In genomic region chr16:81200201-81201071, GRCm38 (mm10) we compare ENCODE assay signal across 9 mouse cellular contexts. TPM values are rescaled to one million over a fixed set of nuclear protein-coding genes. Genes with fewer than 3 reads are reported as not detected.
DNase-seq lines count a peak whose midpoint lies in the region; ATAC-seq and TF ChIP-seq lines count a peak whose summit lies in the region.
"Had no signal": no experiment of that assay in that cellular context is flagged by ENCODE, and none has a peak within 500 bp of the region (broad histone marks: within the 10 kb centered on the region; RNA-seq: fewer than 3 reads in every experiment).

TSS of gene Ncam2 (plus strand) at chr16:81200697.

- WGBS in forebrain, embryonic 11.5 days, result under 1% methylated on average over 60 of the region's 70 CpGs
- WGBS in heart, embryonic 16.5 days, result under 1% methylated on average over 60 of the region's 70 CpGs
- under 1% methylated on average over 54 of the region's 70 CpGs for WGBS in liver, embryonic 12.5 days (ENCODE audit: insufficient replicate concordance)
- WGBS in thymus, adult 2 months, result 1% methylated on average over 63 of the region's 70 CpGs

- peaks cover 2% of the 10 kb centered on the region; the same call in 1 of the 2 replicates for H3K4me1 ChIP-seq in forebrain, embryonic 11.5 days (replicated peaks; ENCODE audit: control insufficient read depth, insufficient read depth, low read length)
- peaks cover 4% of the 10 kb centered on the region; the same call in 1 of the 2 replicates for H3K4me1 ChIP-seq in heart, embryonic 16.5 days (ENCODE audit: control insufficient read depth, insufficient read depth, low read length)
- peaks cover 4% of the 10 kb centered on the region; the same call in 1 of the 2 replicates for H3K4me1 ChIP-seq in liver, embryonic 12.5 days
- no peaks in the 10 kb centered on the region; the same call in 1 of the 2 replicates for H3K4me1 ChIP-seq in thymus, adult 2 months (replicated peaks; ENCODE audit: control insufficient read depth, insufficient read depth, low read length)

- peak within 1 kb of the TSS; percentile 61 for H3K9ac ChIP-seq in forebrain, embryonic 11.5 days (ENCODE audit: low read length)
- H3K9ac ChIP-seq in heart, embryonic 16.5 days (ENCODE audit: low read length), result peak within 1 kb of the TSS; percentile 78
- H3K9ac ChIP-seq in liver, embryonic 12.5 days, result no peak within 1 kb of the TSS

- H3K27me3 ChIP-seq in forebrain, embryonic 11.5 days (ENCODE audit: control insufficient read depth, insufficient read depth, low read length), result no peaks in the 10 kb centered on the region; the same call in 1 of the 2 replicates
- H3K27me3 ChIP-seq in heart, embryonic 16.5 days (ENCODE audit: control insufficient read depth, insufficient read depth, low read length), result no peaks in the 10 kb centered on the region
- H3K27me3 ChIP-seq in liver, embryonic 12.5 days (replicated peaks), result peaks cover 17% of the 10 kb centered on the region
- peaks cover 2% of the 10 kb centered on the region for H3K27me3 ChIP-seq in thymus, adult 2 months (ENCODE audit: control insufficient read depth, insufficient read depth, low read length)
- H3K27me3 ChIP-seq: CH12.LX had no signal

- H3K27ac ChIP-seq in forebrain, embryonic 11.5 days (ENCODE audit: low read depth, low read length), result 0 out of 2 replicates have a peak within 1 kb of the TSS, but pooled peaks have one; percentile 18
- no peak within 1 kb of the TSS for H3K27ac ChIP-seq in heart, embryonic 16.5 days (ENCODE audit: low read length)
- no peak within 1 kb of the TSS for H3K27ac ChIP-seq in liver, embryonic 12.5 days
- H3K27ac ChIP-seq in thymus, adult 2 months (ENCODE audit: control insufficient read depth, insufficient read depth, low read length), result no peak within 1 kb of the TSS

- peak within 1 kb of the TSS; percentile 50 for H3K4me3 ChIP-seq in forebrain, embryonic 11.5 days (ENCODE audit: low read depth, low read length)
- H3K4me3 ChIP-seq in heart, embryonic 16.5 days (ENCODE audit: low read length), result peak within 1 kb of the TSS; percentile 70
- H3K4me3 ChIP-seq in liver, embryonic 12.5 days, result peak within 1 kb of the TSS; percentile 53
- H3K4me3 ChIP-seq in thymus, adult 2 months (ENCODE audit: control insufficient read depth, insufficient read depth, low read length), result peak within 1 kb of the TSS; percentile 28; the same call in 1 of the 2 replicates

- ATAC-seq in forebrain, embryonic 11.5 days (replicated peaks; ENCODE audit: low FRiP score), result peak; percentile 87
- ATAC-seq in heart, embryonic 16.5 days (replicated peaks; ENCODE audit: extremely low read depth, insufficient read depth, low FRiP score), result peak; percentile 74
- ATAC-seq in liver, embryonic 12.5 days, result peak; percentile 72

- TF ChIP-seq POLR2A in thymus, adult 2 months (IDR thresholded peaks at IDR 0.05; ENCODE audit: control insufficient read depth, extremely low read depth, insufficient read depth, low read length, poor library complexity), result no peak

- H3K36me3 ChIP-seq in forebrain, embryonic 11.5 days (ENCODE audit: control insufficient read depth, insufficient read depth, low read length), result no peaks in the 10 kb centered on the region
- no peaks in the 10 kb centered on the region for H3K36me3 ChIP-seq in heart, embryonic 16.5 days (ENCODE audit: control insufficient read depth, insufficient read depth)
- H3K36me3 ChIP-seq in liver, embryonic 12.5 days, result no peaks in the 10 kb centered on the region
- no peaks in the 10 kb centered on the region for H3K36me3 ChIP-seq in thymus, adult 2 months (ENCODE audit: control insufficient read depth, insufficient read depth, low read length)

- peak within 1 kb of the TSS; percentile 74 for H3K4me2 ChIP-seq in forebrain, embryonic 11.5 days (ENCODE audit: low read depth, low read length, severe bottlenecking)
- peak within 1 kb of the TSS; percentile 99 for H3K4me2 ChIP-seq in heart, embryonic 16.5 days (ENCODE audit: low read depth, low read length)
- peak within 1 kb of the TSS; percentile 72 for H3K4me2 ChIP-seq in liver, embryonic 12.5 days

- no peak for TF ChIP-seq CTCF in thymus, adult 2 months (IDR thresholded peaks at IDR 0.05; ENCODE audit: borderline replicate concordance, control insufficient read depth, extremely low read depth, insufficient read depth, low read length, poor library complexity)

- peak; percentile 3 to 46 for DNase-seq in urinary bladder, adult 18-20 months (ENCODE audit: low spot score in 2 of 2)
- DNase-seq in urinary bladder, postnatal 10 days (ENCODE audit: low spot score), result no peak
- DNase-seq in forebrain, embryonic 11.5 days (ENCODE audit: low spot score), result peak; percentile 87
- DNase-seq in kidney, postnatal 10 days, result peak; percentile 75
- DNase-seq in naive thymus-derived CD4-positive, alpha-beta T cell, adult 2 months (ENCODE audit: low read depth), result peak; percentile 1
- DNase-seq in thymus, adult 2 months, result peak; percentile 12

- no peaks in the 10 kb centered on the region for H3K9me3 ChIP-seq in forebrain, embryonic 11.5 days (ENCODE audit: control insufficient read depth, low read length)
- no peaks in the 10 kb centered on the region for H3K9me3 ChIP-seq in heart, embryonic 16.5 days (replicated peaks; ENCODE audit: control insufficient read depth, low read length)
- H3K9me3 ChIP-seq in liver, embryonic 12.5 days (replicated peaks), result no peaks in the 10 kb centered on the region

RNA-seq across cellular contexts. Expression of gene Ncam2, which starts in this region (rescaled TPM):
- 3.4 and 4.2 TPM in 2 replicates for polyA plus RNA-seq in forebrain, embryonic 11.5 days (2014; fragmentation: Nextera tagmentation; extraction: Ambion mirVana)
- 0.09 TPM in 2 replicates for polyA plus RNA-seq in heart, embryonic 16.5 days (2015; fragmentation: Nextera tagmentation; extraction: Ambion mirVana)
- 0.07 and 0.14 TPM in 2 replicates for polyA plus RNA-seq in liver, embryonic 12.5 days (2016; fragmentation: Nextera tagmentation; extraction: Ambion mirVana)
- polyA plus RNA-seq in thymus, adult 2 months (2012; rRNA removed), result 0.10 TPM in 1 of 2 replicates, not detected in the other

Comparison
In these comparisons a context has a peak if more than half of its experiments do, and no peak if none do; other contexts are left out.
1. Peak in ATAC-seq, H3K4me3 ChIP-seq, H3K9ac ChIP-seq and H3K4me2 ChIP-seq in heart, embryonic 16.5 days; RNA of the gene not detected or under 1 TPM.
2. Peak in ATAC-seq, H3K4me3 ChIP-seq and H3K4me2 ChIP-seq in liver, embryonic 12.5 days; RNA of the gene not detected or under 1 TPM.
3. Peak in DNase-seq and H3K4me3 ChIP-seq in thymus, adult 2 months; RNA of the gene not detected or under 1 TPM.